Mouse (Mus musculus) cerebellum, postnatal 36 days (tissue): Measurements from ENCODE around the gene Sned1.
A peak's percentile ranks its signal among the peaks of the same experiment; 100 is the strongest.

Experiments used
- DNase-seq, 2 experiments: peaks; one replicate each; pipeline ENCODE4 v3.0.0; 2021 to 2022; ENCODE audit warnings: mixed read lengths in 2 of 2

The Sned1 gene

GRCm38 (mm10) chr1:93326446-93326845 is 90.8 kb downstream of the Sned1 start:
- DNase-seq, result no peak

GRCm38 (mm10) chr1:93334621-93335020 is 99.0 kb downstream of the Sned1 start:
- DNase-seq, result no peak

GRCm38 (mm10) chr1:93342648-93343503 is 107.2 kb downstream of the Sned1 start, which contains the start of the genes Ppp1r7 and Pask:
Gene Ppp1r7 (plus strand): TSS chr1:93342854.
Gene Pask (minus strand): TSS chr1:93343482.
- DNase-seq, result peak; percentile 94 to 95

- DNase-seq, result peak; percentile 93 to 97
Measured at GRCm38 (mm10) chr1:93343504-93344047, 107.9 kb downstream of the Sned1 start.

- DNase-seq, result no peak
Measured at GRCm38 (mm10) chr1:93347176-93347575, 111.5 kb downstream of the Sned1 start.

GRCm38 (mm10) chr1:93349701-93350100 is 114.1 kb downstream of the Sned1 start:
- DNase-seq, result no peak
